Mouse (Mus musculus) cerebellum, adult 2 months (tissue): ENCODE data around the gene Trim2.

Source experiments
- CTCF ChIP-seq: fragments of 200-500 bp; IDR thresholded peaks from 2 replicates; pipeline ENCODE4 v1.5.1; 2011; ENCODE audit warnings: low read depth, mild to moderate bottlenecking, control low read depth, low read length, moderate library complexity, borderline replicate concordance; ENCODE audit not compliant: insufficient read depth
- POLR2A ChIP-seq: fragments of 200-500 bp; IDR thresholded peaks from 2 replicates; pipeline ENCODE4 v1.6.1; 2011; ENCODE audit warnings: low read length, control low read depth, borderline replicate concordance; ENCODE audit not compliant: insufficient read depth

- TF ChIP-seq POLR2A (no peak), CTCF (no peak)
Observed at GRCm38 (mm10) chr3:84286311-84286710, 20.4 kb downstream of the Trim2 start.
